Mouse (Mus musculus) kidney, postnatal 0 days (tissue): ENCODE results near the gene Mis18bp1. TPM values are rescaled to one million over a fixed set of nuclear protein-coding genes. Genes with fewer than 3 reads are reported as not detected.

Experiments
- ATAC-seq: fragments of 200-750 bp; cut with Nextera tagmentation; replicated peaks from 2 replicates; pipeline ENCODE4 v1.8.0; 2017; ENCODE audit warnings: low read depth, moderate number of reproducible peaks, moderate TSS enrichment, moderate library complexity; ENCODE audit not compliant: low FRiP score
- DNase-seq: peaks from one replicate; pipeline ENCODE4 v3.0.0-alpha.2; 2016; ENCODE audit warnings: low spot score
- H3K27ac ChIP-seq: fragments of 300-500 bp; sonication (generic); 2 replicates; pipeline ENCODE4 v1.5.1; 2014; ENCODE audit warnings: mild to moderate bottlenecking
- H3K27me3 ChIP-seq: fragments of 300-500 bp; sonication (generic); 2 replicates; pipeline ENCODE4 v1.6.1; 2014; ENCODE audit warnings: low read length, mixed read lengths; ENCODE audit not compliant: insufficient read depth
- H3K36me3 ChIP-seq: fragments of 300-500 bp; sonication (generic); 2 replicates; pipeline ENCODE4 v1.6.1; 2014; ENCODE audit warnings: low read length, mixed read lengths; ENCODE audit not compliant: insufficient read depth
- H3K4me1 ChIP-seq: fragments of 300-500 bp; sonication (generic); replicated peaks from 2 replicates; pipeline ENCODE4 v1.6.1; 2014; ENCODE audit warnings: antibody characterized with exemption, low read length, mixed read lengths; ENCODE audit not compliant: insufficient read depth
- H3K4me2 ChIP-seq: fragments of 300-500 bp; sonication (generic); 2 replicates; pipeline ENCODE4 v1.6.1; 2014; ENCODE audit warnings: mild to moderate bottlenecking, low read length, moderate library complexity, mixed read lengths
- H3K4me3 ChIP-seq: fragments of 300-500 bp; sonication (generic); replicated peaks from 2 replicates; pipeline ENCODE4 v1.5.1; 2014; ENCODE audit warnings: low read depth, low read length
- H3K9ac ChIP-seq: fragments of 300-500 bp; sonication (generic); 2 replicates; pipeline ENCODE4 v1.6.1; 2014; ENCODE audit warnings: low read depth, low read length
- H3K9me3 ChIP-seq: fragments of 300-500 bp; sonication (generic); replicated peaks from 2 replicates; pipeline ENCODE4 v1.6.1; 2016; ENCODE audit warnings: low read length, inconsistent platforms, mixed read lengths
- CTCF ChIP-seq: IDR thresholded peaks from 2 replicates; pipeline ENCODE4 v1.5.1; 2016; ENCODE audit warnings: antibody characterized with exemption, low read depth, mild to moderate bottlenecking, moderate library complexity
- WGBS: fragments of 180-500 bp; shearing (Covaris S2); extraction: QIAGEN DNeasy Blood & Tissue Kit; methylation state at CpG from one replicate; pipeline ENCODE4 v1.1.7; 2014; 5-methylcytosine and 5-hydroxymethylcytosine counted together
- polyA plus RNA-seq: library from polyadenylated mRNA; unstranded; fragments of >200 nt; fragmentation: Nextera tagmentation; extraction: Ambion mirVana; gene quantifications from 2 replicates; pipeline ENCODE4 v1.2.1, GENCODE M21; 2015

Gene Mis18bp1
- polyA plus RNA-seq, 1 experiment from 2014 or later = 31.0 TPM

DNA sequence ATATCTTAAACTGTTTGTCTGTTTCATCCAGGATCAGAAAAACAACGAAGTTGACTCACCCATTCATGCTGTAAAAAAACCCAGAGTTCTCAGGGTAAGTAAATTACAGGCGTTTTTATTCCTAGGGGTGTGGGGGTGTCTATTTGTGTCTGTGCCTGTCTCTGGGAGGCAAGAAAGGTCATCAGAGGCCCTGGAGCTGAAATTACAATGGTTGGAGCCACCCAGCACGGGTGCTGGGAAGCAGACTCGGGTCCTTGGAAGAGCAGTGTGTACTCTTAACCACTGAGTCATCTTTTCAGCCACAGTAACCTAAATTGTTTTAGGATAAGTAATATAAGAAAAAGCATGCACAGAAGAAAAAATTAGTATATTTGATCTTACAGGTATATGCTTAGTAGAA, 58.5 kb downstream of the Mis18bp1 start:
- no peak overlapping the region for H3K27ac ChIP-seq
- DNase-seq (no peak), ATAC-seq (no peak)
- H3K4me3 ChIP-seq = no peak overlapping the region
- no peak overlapping the region for H3K9ac ChIP-seq
- no peaks in the 10 kb centered on the region for H3K4me1 ChIP-seq
- no peaks in the 10 kb centered on the region for H3K27me3 ChIP-seq
- no peak for TF ChIP-seq CTCF
- no peak overlapping the region for H3K4me2 ChIP-seq
- H3K9me3 ChIP-seq = no peaks in the 10 kb centered on the region
- 80% methylated on average over 4 of the region's 4 CpGs for WGBS
- peaks cover 14% of the 10 kb centered on the region; the same call in 1 of the 2 replicates for H3K36me3 ChIP-seq

DNA sequence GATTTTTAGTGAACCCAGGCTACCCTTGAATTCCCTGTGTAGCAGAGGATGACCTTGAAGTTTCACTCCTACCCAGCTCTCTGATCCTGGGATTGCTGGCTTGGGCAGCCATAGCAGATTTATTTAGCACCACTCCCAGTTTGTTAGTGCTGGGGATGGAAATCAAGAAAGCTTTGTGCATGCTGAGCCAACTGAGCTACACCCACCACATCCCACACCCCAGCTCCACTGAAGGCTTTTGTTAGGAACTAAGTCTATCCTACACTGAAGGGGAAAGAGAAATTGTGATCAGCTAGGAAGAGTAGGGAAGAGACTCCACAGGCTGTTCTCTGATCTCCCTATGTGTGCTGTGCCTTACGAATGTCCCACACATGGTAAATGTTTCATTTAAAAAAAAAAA, 59.6 kb downstream of the Mis18bp1 start:
- Histone ChIP-seq H3K9ac (no peak overlapping the region), H3K36me3 (peaks cover 10% of the 10 kb centered on the region; the same call in 1 of the 2 replicates), H3K4me3 (no peak overlapping the region), H3K27me3 (no peaks in the 10 kb centered on the region), H3K4me1 (no peaks in the 10 kb centered on the region), H3K27ac (no peak overlapping the region), H3K4me2 (no peak overlapping the region), H3K9me3 (no peaks in the 10 kb centered on the region)
- TF ChIP-seq CTCF = no peak
- DNase-seq (no peak), ATAC-seq (no peak)
- WGBS = 92% methylated on average over 1 of the region's 1 CpGs

DNA sequence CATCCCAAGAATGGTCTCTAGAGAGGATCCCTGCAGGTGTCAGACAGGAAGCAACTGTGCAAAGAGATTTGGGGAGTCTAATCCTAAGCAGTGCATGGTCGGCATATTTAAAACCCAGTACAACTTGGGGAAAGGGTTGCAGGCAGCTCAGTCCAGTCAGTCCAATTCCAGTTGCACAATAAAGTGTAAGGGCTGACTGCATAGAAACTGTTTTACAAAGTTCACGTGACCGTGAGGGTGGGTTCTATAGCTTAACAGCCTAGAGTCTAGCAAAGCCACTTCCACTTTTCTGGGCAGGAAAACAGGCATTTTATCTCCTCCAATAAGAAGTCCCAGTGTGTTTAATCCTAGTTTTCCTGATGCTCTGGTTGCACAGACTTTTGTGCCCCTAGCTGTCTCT, 60.9 kb downstream of the Mis18bp1 start:
- H3K4me2 ChIP-seq = no peak overlapping the region
- WGBS = 87% methylated on average over 3 of the region's 3 CpGs
- ATAC-seq = no peak

GRCm38 (mm10) chr12:65108746-65109145, 63.7 kb downstream of the Mis18bp1 start:
- Histone ChIP-seq H3K36me3 (peaks cover 22% of the 10 kb centered on the region), H3K9me3 (no peaks in the 10 kb centered on the region), H3K4me2 (no peak overlapping the region), H3K9ac (no peak overlapping the region), H3K27me3 (no peaks in the 10 kb centered on the region), H3K27ac (no peak overlapping the region), H3K4me1 (no peaks in the 10 kb centered on the region), H3K4me3 (no peak overlapping the region)
- no peak for ATAC-seq
- no peak for TF ChIP-seq CTCF
- 89% methylated on average over 1 of the region's 1 CpGs for WGBS
- DNase-seq = no peak

More for the DNA sequence above, 60.9 kb downstream of the Mis18bp1 start:
- TF ChIP-seq CTCF = no peak
- no peaks in the 10 kb centered on the region for H3K9me3 ChIP-seq
- peaks cover 10% of the 10 kb centered on the region for H3K36me3 ChIP-seq
- no peak overlapping the region for H3K9ac ChIP-seq
- H3K4me3 ChIP-seq = no peak overlapping the region
- no peak overlapping the region for H3K27ac ChIP-seq
- no peaks in the 10 kb centered on the region for H3K27me3 ChIP-seq
- no peaks in the 10 kb centered on the region for H3K4me1 ChIP-seq
- no peak for DNase-seq

Other genes starting within 250 kb of the Mis18bp1 start
- gene Klhl28, start 207.1 kb downstream of the Mis18bp1 start, polyA plus RNA-seq = 10.8 and 11.1 TPM in 2 replicates
- 20.9 and 23.6 TPM in 2 replicates for gene Togaram1, start 206.8 kb downstream of the Mis18bp1 start, polyA plus RNA-seq
- gene Prpf39, start 136.3 kb downstream of the Mis18bp1 start, polyA plus RNA-seq = 34.4 and 37.2 TPM in 2 replicates
- 432 and 463 TPM in 2 replicates for gene Fkbp3, start 98.6 kb downstream of the Mis18bp1 start, polyA plus RNA-seq
- gene Fancm, start 97.0 kb downstream of the Mis18bp1 start, polyA plus RNA-seq = 7.4 and 8.3 TPM in 2 replicates
- not detected in 2 replicates for gene Wdr20rt, start 52.9 kb upstream of the Mis18bp1 start, polyA plus RNA-seq